Mouse (Mus musculus): Measurements from ENCODE around the gene D1Pas1.

DNA sequence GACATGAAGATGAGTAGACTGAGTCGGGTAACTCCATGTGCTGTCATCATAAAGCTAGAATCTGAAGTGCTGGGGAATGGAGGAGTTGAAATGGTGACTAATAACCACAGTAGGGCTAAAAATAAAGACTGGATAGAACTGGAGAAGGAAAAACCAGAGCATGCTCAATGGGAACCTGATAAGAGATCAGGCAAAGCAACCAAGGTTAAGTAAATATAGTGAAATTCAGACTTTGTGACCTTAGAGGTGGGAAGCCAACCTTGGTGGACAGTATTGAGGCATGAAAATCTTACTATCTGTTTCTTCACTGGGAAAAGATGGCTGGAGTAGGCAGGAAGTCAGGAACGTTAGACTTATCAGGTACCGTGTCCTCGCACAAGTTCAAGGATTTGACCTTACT lies 14.8 kb upstream of the D1Pas1 start:
- TF ChIP-seq CHD1 (IDR thresholded peaks at IDR 0.05; ENCODE audit: low read depth, low read length) (no peak), RAD21 (IDR thresholded peaks at IDR 0.05; ENCODE audit: low read depth, low read length) (no peak), CTCF (IDR thresholded peaks at IDR 0.05 in 2 of 3, conservative IDR thresholded peaks at IDR 0.05 in 1 of 3; ENCODE audit: control insufficient read depth in 1 of 3, insufficient read depth in 1 of 3, low read depth in 2 of 3, low read length in 3 of 3, poor library complexity in 1 of 3, severe bottlenecking in 1 of 3) (no peak), KAT2A (conservative IDR thresholded peaks at IDR 0.05; ENCODE audit: low read depth, low read length) (no peak), MYB (IDR thresholded peaks at IDR 0.05; ENCODE audit: low read depth, low read length) (no peak), RCOR1 (IDR thresholded peaks at IDR 0.05; ENCODE audit: low read depth, low read length) (no peak), JUND (IDR thresholded peaks at IDR 0.05; ENCODE audit: low read depth, low read length) (no peak), SMC3 (IDR thresholded peaks at IDR 0.05; ENCODE audit: low read depth, low read length) (no peak), EP300 (IDR thresholded peaks at IDR 0.05; ENCODE audit: low read depth in 1 of 2, low read length in 2 of 2) (no peak), ETS1 (IDR thresholded peaks at IDR 0.05; ENCODE audit: low read depth, low read length) (no peak), POLR2A (IDR thresholded peaks at IDR 0.05; ENCODE audit: control insufficient read depth in 1 of 2, insufficient read depth in 1 of 2, low read depth in 1 of 2, low read length in 2 of 2, poor library complexity in 1 of 2) (no peak), POLR2AphosphoS2 (IDR thresholded peaks at IDR 0.05; ENCODE audit: low read length) (no peak), MAFK (IDR thresholded peaks at IDR 0.05; ENCODE audit: borderline replicate concordance, low read depth, low read length) (no peak), BHLHE40 (IDR thresholded peaks at IDR 0.05; ENCODE audit: borderline replicate concordance, low read depth, low read length) (no peak)

Data from MEL (cell line).